Mouse (Mus musculus): Measurements from ENCODE around the gene Park7. TPM values are rescaled to one million over a fixed set of nuclear protein-coding genes. Genes with fewer than 3 reads are reported as not detected.

Gene Park7
- total and polyA plus RNA-seq, 3 experiments, result 337 to 555 (median 495) TPM

GRCm38 (mm10) chr4:150861161-150861560 lies 53.1 kb downstream of the Park7 start:
- Histone ChIP-seq H3K4me2 (ENCODE audit: insufficient read depth, low read depth, poor library complexity, severe bottlenecking) (no peak overlapping the region), H3K4me1 (ENCODE audit: control insufficient read depth in 1 of 2, insufficient read depth in 2 of 2) (peaks cover 0 to 4% of the 10 kb centered on the region in 2 experiments; a peak in 1 of 4 replicates), H3K4me3 (replicated peaks in 1 of 3; ENCODE audit: low read depth in 2 of 3, low read length in 2 of 3, poor library complexity in 1 of 3) (no peak overlapping the region), H3K79me2 (replicated peaks; ENCODE audit: control insufficient read depth, extremely low read depth, insufficient read depth, poor library complexity, severe bottlenecking) (no peaks in the 10 kb centered on the region), H3K27ac (ENCODE audit: insufficient read depth, low read depth) (no peak overlapping the region), H3K9ac (ENCODE audit: insufficient read depth, low read depth) (no peak overlapping the region), H3K27me3 (replicated peaks) (no peaks in the 10 kb centered on the region), H3K36me3 (replicated peaks in 1 of 2; ENCODE audit: control insufficient read depth in 1 of 2, insufficient read depth in 1 of 2, low read length in 1 of 2) (no peaks in the 10 kb centered on the region), H3K9me3 (replicated peaks; ENCODE audit: low read length) (no peaks in the 10 kb centered on the region)
- in situ Hi-C loops (cut with MboI; ENCODE audit: low pct_ligation_motif_present, low pct_unique_long_range_greater_than_20kb, low sequenced_read_pairs) (loop anchor here (10.0 kb wide), 1 partner anchor 104 kb away; no protein-coding TSS in a partner anchor), dilution Hi-C loops (cut with MboI; ENCODE audit: extremely low pct_ligation_motif_present, extremely low pct_unique_long_range_greater_than_20kb, low sequenced_read_pairs) (no loop called here)
- no peak for DNase-seq (ENCODE audit: extremely low read depth)
- TF ChIP-seq ZKSCAN1 (IDR thresholded peaks at IDR 0.05; ENCODE audit: borderline replicate concordance, low read depth, low read length) (no peak), NRF1 (IDR thresholded peaks at IDR 0.05; ENCODE audit: low read depth, low read length) (no peak), USF2 (conservative IDR thresholded peaks at IDR 0.05; ENCODE audit: low read depth, low read length) (no peak), MYC (IDR thresholded peaks at IDR 0.05; ENCODE audit: low read depth, low read length) (no peak), RCOR1 (conservative IDR thresholded peaks at IDR 0.05; ENCODE audit: low read depth, low read length) (no peak), MXI1 (IDR thresholded peaks at IDR 0.05; ENCODE audit: low read depth, low read length) (no peak), JUND (conservative IDR thresholded peaks at IDR 0.05; ENCODE audit: low read depth, low read length) (no peak), TBP (conservative IDR thresholded peaks at IDR 0.05; ENCODE audit: low read depth, low read length) (no peak)

DNA sequence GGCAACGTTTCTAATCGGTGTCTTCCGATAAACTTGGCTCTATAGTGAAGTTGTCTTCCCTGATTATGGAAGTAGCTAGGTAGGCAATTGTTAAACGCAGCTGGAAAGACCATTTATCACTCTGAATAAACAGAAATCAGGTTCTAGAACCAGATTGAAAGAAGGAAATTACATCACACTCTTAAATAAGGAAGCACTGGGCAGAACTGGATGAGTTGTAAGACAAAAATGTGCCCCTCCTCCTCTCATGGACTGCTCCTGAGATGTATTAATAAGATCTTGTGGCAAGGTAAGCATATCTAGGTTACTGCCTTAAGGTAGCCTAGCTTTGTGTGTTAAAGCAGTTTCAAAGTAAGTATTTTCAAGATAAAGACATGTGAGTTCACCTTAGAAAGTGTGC lies 53.7 kb downstream of the Park7 start:
- Histone ChIP-seq H3K4me3 (replicated peaks in 1 of 3; ENCODE audit: low read depth in 2 of 3, low read length in 2 of 3, poor library complexity in 1 of 3) (no peak overlapping the region), H3K9me3 (replicated peaks; ENCODE audit: low read length) (no peaks in the 10 kb centered on the region), H3K27ac (ENCODE audit: insufficient read depth, low read depth) (no peak overlapping the region), H3K4me2 (ENCODE audit: insufficient read depth, low read depth, poor library complexity, severe bottlenecking) (no peak overlapping the region), H3K79me2 (replicated peaks; ENCODE audit: control insufficient read depth, extremely low read depth, insufficient read depth, poor library complexity, severe bottlenecking) (no peaks in the 10 kb centered on the region), H3K27me3 (replicated peaks) (no peaks in the 10 kb centered on the region), H3K9ac (ENCODE audit: insufficient read depth, low read depth) (no peak overlapping the region), H3K36me3 (replicated peaks in 1 of 2; ENCODE audit: control insufficient read depth in 1 of 2, insufficient read depth in 1 of 2, low read length in 1 of 2) (no peaks in the 10 kb centered on the region), H3K4me1 (ENCODE audit: control insufficient read depth in 1 of 2, insufficient read depth in 2 of 2) (peaks cover 0 to 4% of the 10 kb centered on the region in 2 experiments; a peak in 1 of 4 replicates)
- dilution Hi-C loops (cut with MboI; ENCODE audit: extremely low pct_ligation_motif_present, extremely low pct_unique_long_range_greater_than_20kb, low sequenced_read_pairs), result no loop called here
- in situ Hi-C loops (cut with MboI; ENCODE audit: low pct_ligation_motif_present, low pct_unique_long_range_greater_than_20kb, low sequenced_read_pairs), result loop anchor here (10.0 kb wide), 1 partner anchor 104 kb away; no protein-coding TSS in a partner anchor
- DNase-seq (ENCODE audit: extremely low read depth), result no peak
- TF ChIP-seq BHLHE40 (IDR thresholded peaks at IDR 0.05; ENCODE audit: low read depth, low read length), result no peak
- no peak for TF ChIP-seq RAD21 (IDR thresholded peaks at IDR 0.05; ENCODE audit: low read depth, low read length)
- no peak for TF ChIP-seq SMC3 (IDR thresholded peaks at IDR 0.05; ENCODE audit: low read depth, low read length)
- no peak for TF ChIP-seq ETS1 (conservative IDR thresholded peaks at IDR 0.05; ENCODE audit: low read depth, low read length)
- no peak for TF ChIP-seq ELF1 (IDR thresholded peaks at IDR 0.05; ENCODE audit: low read depth, low read length)
- no peak for TF ChIP-seq MAZ (IDR thresholded peaks at IDR 0.05; ENCODE audit: low read depth, low read length)
- TF ChIP-seq IRF4 (IDR thresholded peaks at IDR 0.05; ENCODE audit: low read depth, low read length), result no peak
- no peak for TF ChIP-seq CHD2 (IDR thresholded peaks at IDR 0.05; ENCODE audit: low read length)
- TF ChIP-seq ZC3H11A (IDR thresholded peaks at IDR 0.05; ENCODE audit: low read depth, low read length), result no peak
- no peak for TF ChIP-seq ZNF384 (IDR thresholded peaks at IDR 0.05; ENCODE audit: low read depth, low read length)
- TF ChIP-seq PAX5 (IDR thresholded peaks at IDR 0.05; ENCODE audit: low read length), result no peak
- no peak for TF ChIP-seq CHD1 (IDR thresholded peaks at IDR 0.05; ENCODE audit: low read depth, low read length)
- no peak for TF ChIP-seq ZKSCAN1 (IDR thresholded peaks at IDR 0.05; ENCODE audit: borderline replicate concordance, low read depth, low read length)
- no peak for TF ChIP-seq MAX (IDR thresholded peaks at IDR 0.05; ENCODE audit: low read length)
- TF ChIP-seq MEF2A (IDR thresholded peaks at IDR 0.05; ENCODE audit: borderline replicate concordance, low read depth, low read length), result no peak
- TF ChIP-seq TCF12 (IDR thresholded peaks at IDR 0.05; ENCODE audit: low read depth, low read length), result no peak
- TF ChIP-seq KAT2A (IDR thresholded peaks at IDR 0.05; ENCODE audit: insufficient replicate concordance, low read length), result no peak

Data from CH12.LX (cell line).